Mouse (Mus musculus) bone marrow macrophage, adult 2 months (primary cell): ENCODE results near the gene Stard10. TPM values are rescaled to one million over a fixed set of nuclear protein-coding genes. Genes with fewer than 3 reads are reported as not detected.

ENCODE experiments used
- H3K27ac ChIP-seq: 2 replicates; pipeline ENCODE4 v1.5.1; 2012; ENCODE audit warnings: low read depth, low read length; ENCODE audit not compliant: insufficient read depth
- H3K4me1 ChIP-seq: 2 replicates; pipeline ENCODE4 v1.6.1; 2012; ENCODE audit warnings: low read length; ENCODE audit not compliant: control insufficient read depth, insufficient read depth
- H3K4me3 ChIP-seq: 2 replicates; pipeline ENCODE4 v1.5.1; 2012; ENCODE audit warnings: mild to moderate bottlenecking, low read length, moderate library complexity; ENCODE audit not compliant: insufficient read depth
- CTCF ChIP-seq: IDR thresholded peaks from 2 replicates; pipeline ENCODE4 v1.5.1; 2012; ENCODE audit warnings: low read depth, mild to moderate bottlenecking, low read length, moderate library complexity
- POLR2A ChIP-seq: IDR thresholded peaks from 2 replicates; pipeline ENCODE4 v1.6.1; 2012; ENCODE audit warnings: mild to moderate bottlenecking, low read depth, low read length, borderline replicate concordance
- polyA plus RNA-seq: library from polyadenylated mRNA; stranded (reverse); fragments of >200 nt; gene quantifications from 2 replicates; pipeline ENCODE4 v1.2.4, GENCODE M21; 2012; ENCODE audit not compliant: missing spikeins, insufficient read depth, insufficient read length

The Stard10 gene
- polyA plus RNA-seq, 1 experiment: 8.0 TPM

DNA sequence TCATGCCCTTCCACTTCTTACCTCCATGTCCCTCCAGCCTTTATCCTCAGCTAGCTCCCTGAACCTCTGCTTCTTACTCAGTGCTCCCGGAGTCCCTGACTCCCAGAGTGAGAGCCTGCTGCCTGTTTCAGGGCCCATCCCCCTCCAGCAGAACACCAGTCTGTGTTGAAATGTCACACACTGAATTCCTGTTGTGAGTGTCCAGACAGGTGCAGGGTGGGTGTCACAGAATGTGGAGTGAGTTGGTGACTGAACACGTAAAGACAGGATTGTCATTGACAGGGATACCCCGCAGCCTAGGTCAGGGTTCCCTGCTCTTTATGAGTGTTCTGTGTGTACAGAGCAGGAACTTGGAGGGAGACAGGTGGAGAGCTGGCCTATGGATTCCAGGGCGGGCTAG, 28.0 kb downstream of the Stard10 start:
- no peak overlapping the region for H3K4me3 ChIP-seq
- TF ChIP-seq CTCF (no peak), POLR2A (no peak)
- H3K4me1 ChIP-seq: peaks cover 33% of the 10 kb centered on the region
- no peak overlapping the region for H3K27ac ChIP-seq

DNA sequence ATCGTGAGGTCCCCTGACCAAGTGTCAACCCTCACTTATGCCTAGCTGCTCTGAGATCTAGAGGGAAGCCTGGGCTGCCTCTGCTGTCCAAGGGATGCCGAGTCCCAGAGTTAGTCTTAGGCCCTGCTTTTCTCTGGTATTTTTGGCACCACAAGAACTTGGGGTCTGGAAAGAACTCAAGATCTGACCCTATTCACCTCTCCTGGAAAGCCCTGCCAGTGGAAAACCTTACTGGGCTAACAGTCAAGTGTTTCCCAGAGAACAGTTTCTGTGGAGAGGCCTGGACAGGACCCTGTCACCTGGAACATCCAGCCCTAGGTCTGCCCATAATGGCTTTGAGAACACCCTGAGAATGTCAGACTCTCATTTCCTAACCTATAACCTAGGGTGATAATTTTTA, 30.1 kb downstream of the Stard10 start:
- peaks cover 27% of the 10 kb centered on the region for H3K4me1 ChIP-seq
- no peak overlapping the region for H3K4me3 ChIP-seq
- no peak overlapping the region for H3K27ac ChIP-seq
- TF ChIP-seq CTCF: no peak
- no peak for TF ChIP-seq POLR2A

GRCm38 (mm10) chr7:101347767-101348270, 30.9 kb downstream of the Stard10 start, which contains the start of gene Arap1:
TSS of gene Arap1 (plus strand) at chr7:101348067.
- Histone ChIP-seq H3K4me1 (peaks cover 27% of the 10 kb centered on the region), H3K27ac (peak within 1 kb of the TSS; percentile 16; the same call in 1 of the 2 replicates), H3K4me3 (peak within 1 kb of the TSS; percentile 91)
- peak; percentile 70; the same call in 1 of the 2 replicates for TF ChIP-seq POLR2A
- no peak for TF ChIP-seq CTCF

GRCm38 (mm10) chr7:101348312-101348711, 31.4 kb downstream of the Stard10 start:
- H3K4me1 ChIP-seq: peaks cover 27% of the 10 kb centered on the region
- TF ChIP-seq POLR2A (no peak), CTCF (no peak)
- peak overlapping the region; percentile 91 for H3K4me3 ChIP-seq
- H3K27ac ChIP-seq: peak overlapping the region; percentile 16; the same call in 1 of the 2 replicates

DNA sequence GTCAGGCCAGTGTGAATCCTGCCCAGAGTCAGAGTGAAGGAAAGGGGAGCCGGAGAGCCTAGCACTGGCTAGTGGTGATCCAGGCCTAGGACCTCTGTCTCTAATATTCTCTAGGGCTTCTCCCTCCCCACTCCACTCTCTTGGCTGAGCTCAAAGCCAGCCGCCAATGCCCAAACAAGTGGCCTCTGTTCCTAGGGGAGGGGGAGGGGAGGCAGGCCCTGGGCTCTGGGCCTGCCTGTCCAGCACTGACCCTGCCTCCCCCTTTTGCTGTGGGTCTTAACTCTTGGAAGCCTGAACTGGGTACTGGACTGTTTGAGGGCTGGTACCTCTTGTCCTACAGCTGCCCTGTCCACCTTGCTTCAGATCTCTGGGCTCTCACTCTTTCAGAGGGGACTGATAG, 33.0 kb downstream of the Stard10 start:
- H3K4me1 ChIP-seq: peaks cover 32% of the 10 kb centered on the region

DNA sequence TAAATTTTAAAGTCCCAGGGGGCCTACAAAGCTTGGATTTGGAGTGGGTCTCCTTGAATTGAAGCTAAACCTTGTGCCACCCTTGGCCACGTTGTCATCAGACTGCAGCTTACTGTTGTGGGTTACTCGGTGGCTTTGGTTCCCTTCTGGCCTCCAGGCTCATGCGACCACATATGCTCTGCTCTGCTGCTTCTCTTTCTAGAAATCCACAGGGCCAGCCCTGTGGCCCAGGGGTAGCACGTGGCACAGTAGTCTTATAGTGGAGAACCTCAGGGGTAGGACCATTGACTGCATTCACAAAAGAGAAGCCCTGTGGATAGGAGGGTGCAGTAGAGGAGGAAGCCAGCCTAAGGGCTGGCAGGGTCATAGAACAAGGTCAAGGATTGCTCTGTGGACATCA, 35.5 kb downstream of the Stard10 start:
- Histone ChIP-seq H3K4me3 (no peak overlapping the region), H3K4me1 (peaks cover 43% of the 10 kb centered on the region), H3K27ac (no peak overlapping the region)
- TF ChIP-seq POLR2A (no peak), CTCF (no peak)

More for the DNA sequence above, 33.0 kb downstream of the Stard10 start:
- H3K27ac ChIP-seq: no peak overlapping the region
- no peak overlapping the region for H3K4me3 ChIP-seq
- TF ChIP-seq POLR2A (no peak), CTCF (no peak)

GRCm38 (mm10) chr7:101354423-101354822, 37.5 kb downstream of the Stard10 start:
- TF ChIP-seq POLR2A: no peak
- no peak for TF ChIP-seq CTCF
- Histone ChIP-seq H3K4me1 (peaks cover 39% of the 10 kb centered on the region), H3K27ac (no peak overlapping the region), H3K4me3 (no peak overlapping the region)

GRCm38 (mm10) chr7:101355551-101356100, 38.7 kb downstream of the Stard10 start:
- TF ChIP-seq CTCF (no peak), POLR2A (no peak)
- H3K27ac ChIP-seq: no peak overlapping the region

DNA sequence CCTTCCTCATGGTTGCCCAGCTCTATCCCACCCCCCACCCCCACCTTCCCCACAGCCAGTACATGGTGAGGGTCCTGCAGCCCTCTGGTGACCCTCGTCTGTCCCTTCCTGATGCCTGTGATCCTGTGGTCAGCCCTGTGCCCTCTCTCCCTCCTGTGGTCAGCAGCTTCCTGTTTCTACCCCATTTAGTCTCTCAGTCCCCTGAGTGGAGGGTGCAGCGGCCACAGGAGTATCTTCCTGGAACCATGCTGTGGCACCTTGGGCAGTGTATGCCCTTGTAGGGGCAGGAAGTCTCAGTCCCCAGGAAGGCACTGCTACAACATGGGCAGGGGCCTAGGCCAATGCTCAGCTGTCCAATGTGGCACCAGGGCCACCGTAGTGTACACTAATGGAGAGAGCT, 40.0 kb downstream of the Stard10 start:
- Histone ChIP-seq H3K27ac (no peak overlapping the region), H3K4me1 (peaks cover 48% of the 10 kb centered on the region), H3K4me3 (no peak overlapping the region)
- TF ChIP-seq CTCF (no peak), POLR2A (no peak)

More at GRCm38 (mm10) chr7:101355551-101356100, 38.7 kb downstream of the Stard10 start:
- Histone ChIP-seq H3K4me3 (no peak overlapping the region), H3K4me1 (peaks cover 45% of the 10 kb centered on the region)

DNA sequence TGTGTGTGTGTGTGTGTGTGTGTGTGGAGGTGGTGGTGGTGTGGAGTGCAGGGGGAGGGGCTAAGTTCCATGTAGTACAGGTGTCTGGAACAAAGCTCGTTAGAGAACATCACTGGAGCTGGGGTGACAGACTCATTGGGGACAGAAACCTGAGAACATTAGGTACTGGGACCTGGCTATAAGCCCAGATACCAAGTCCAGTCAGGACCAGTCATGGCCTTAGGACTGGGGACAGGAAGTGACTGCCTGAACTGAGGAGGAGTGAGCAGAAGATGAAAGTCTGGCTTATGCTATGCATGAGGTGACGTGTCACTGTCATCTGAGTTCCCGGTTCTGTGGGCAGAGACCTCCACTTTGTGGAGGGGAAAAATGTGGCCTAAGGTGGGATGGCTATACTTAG, 43.5 kb downstream of the Stard10 start:
- Histone ChIP-seq H3K4me3 (no peak overlapping the region), H3K27ac (peak overlapping the region; percentile 88), H3K4me1 (peaks cover 48% of the 10 kb centered on the region)
- no peak for TF ChIP-seq CTCF
- no peak for TF ChIP-seq POLR2A
